Mouse (Mus musculus): Measurements from ENCODE around the gene Man2b1. TPM values are rescaled to one million over a fixed set of nuclear protein-coding genes. Genes with fewer than 3 reads are reported as not detected.

The Man2b1 gene
- polyA plus RNA-seq, 1 experiment from 2014 or later = 42.1 TPM

GRCm38 (mm10) chr8:85059879-85060616 lies 23.0 kb upstream of the Man2b1 start, which contains the start of gene Fbxw9:
Fbxw9 (plus strand) TSS chr8:85060055.
- Histone ChIP-seq H3K4me1 (peaks cover 13% of the 10 kb centered on the region), H3K36me3 (peaks cover 30% of the 10 kb centered on the region), H3K4me2 (peak within 1 kb of the TSS; percentile 86), H3K27ac (peak within 1 kb of the TSS; percentile 51), H3K9ac (peak within 1 kb of the TSS; percentile 47), H3K4me3 (peak within 1 kb of the TSS; percentile 65), H3K27me3 (no peaks in the 10 kb centered on the region), H3K9me3 (no peaks in the 10 kb centered on the region)
- ATAC-seq (ENCODE audit: insufficient number of reproducible peaks, low FRiP score, low TSS enrichment, low read depth) = peak; percentile 84
- WGBS = under 1% methylated on average over 52 of the region's 53 CpGs

GRCm38 (mm10) chr8:85062603-85063002 lies 20.5 kb upstream of the Man2b1 start:
- 92% methylated on average over 4 of the region's 4 CpGs for WGBS
- Histone ChIP-seq H3K4me3 (no peak overlapping the region), H3K27ac (no peak overlapping the region), H3K36me3 (peaks cover 33% of the 10 kb centered on the region), H3K4me2 (no peak overlapping the region), H3K27me3 (no peaks in the 10 kb centered on the region), H3K9ac (no peak overlapping the region), H3K4me1 (peaks cover 13% of the 10 kb centered on the region), H3K9me3 (no peaks in the 10 kb centered on the region)
- no peak for ATAC-seq (ENCODE audit: insufficient number of reproducible peaks, low FRiP score, low TSS enrichment, low read depth)

DNA sequence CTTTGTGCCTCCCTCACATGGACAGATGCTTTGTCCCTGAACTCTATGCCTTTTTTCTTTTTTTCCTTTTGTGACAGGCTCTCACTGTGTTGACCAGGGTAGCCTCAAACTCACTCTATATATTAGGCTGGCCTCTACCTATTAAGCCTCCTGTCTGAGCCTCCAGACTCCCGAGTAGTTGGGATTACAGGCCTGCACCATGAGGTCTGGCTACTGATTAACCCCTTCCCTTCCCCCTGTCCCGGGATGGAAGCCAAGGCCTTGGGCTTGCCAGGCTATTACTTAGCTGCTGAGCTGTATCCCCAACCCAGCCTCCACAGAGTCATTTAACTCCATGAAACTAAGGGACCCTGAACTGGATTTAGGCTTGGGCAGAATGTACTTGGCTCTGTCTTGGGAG lies 17.9 kb upstream of the Man2b1 start:
- no peaks in the 10 kb centered on the region for H3K27me3 ChIP-seq
- 25% methylated on average over 2 of the region's 2 CpGs for WGBS
- no peak overlapping the region for H3K4me2 ChIP-seq
- no peaks in the 10 kb centered on the region for H3K9me3 ChIP-seq
- H3K4me1 ChIP-seq = peaks cover 13% of the 10 kb centered on the region
- peaks cover 33% of the 10 kb centered on the region for H3K36me3 ChIP-seq
- no peak overlapping the region for H3K27ac ChIP-seq
- H3K9ac ChIP-seq = no peak overlapping the region
- ATAC-seq (ENCODE audit: insufficient number of reproducible peaks, low FRiP score, low TSS enrichment, low read depth) = no peak
- no peak overlapping the region for H3K4me3 ChIP-seq

DNA sequence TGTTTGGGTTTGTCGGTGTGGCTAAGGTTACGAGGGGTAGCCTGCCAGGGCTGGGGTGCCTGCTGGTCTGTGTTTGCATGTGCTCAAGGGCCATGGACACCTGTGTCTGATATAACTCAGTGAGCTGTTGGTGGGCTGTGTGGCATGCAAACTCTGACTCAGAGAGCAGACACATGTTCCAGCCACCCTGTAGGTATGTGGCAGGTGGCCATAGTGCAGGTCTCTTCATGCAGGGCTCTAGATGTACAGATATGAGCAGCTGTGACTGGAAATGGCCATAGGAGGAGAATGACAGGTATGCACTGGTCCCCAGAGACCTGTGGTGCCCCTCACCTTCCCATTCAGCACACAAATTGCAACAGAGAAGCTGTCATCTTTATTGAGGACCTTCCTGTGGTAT lies 15.9 kb upstream of the Man2b1 start:
- Histone ChIP-seq H3K4me1 (peaks cover 5% of the 10 kb centered on the region; the same call in 1 of the 2 replicates), H3K36me3 (peaks cover 33% of the 10 kb centered on the region), H3K9ac (no peak overlapping the region), H3K27ac (no peak overlapping the region), H3K4me3 (no peak overlapping the region), H3K9me3 (no peaks in the 10 kb centered on the region), H3K27me3 (no peaks in the 10 kb centered on the region), H3K4me2 (no peak overlapping the region)
- 91% methylated on average over 2 of the region's 2 CpGs for WGBS
- no peak for ATAC-seq (ENCODE audit: insufficient number of reproducible peaks, low FRiP score, low TSS enrichment, low read depth)

DNA sequence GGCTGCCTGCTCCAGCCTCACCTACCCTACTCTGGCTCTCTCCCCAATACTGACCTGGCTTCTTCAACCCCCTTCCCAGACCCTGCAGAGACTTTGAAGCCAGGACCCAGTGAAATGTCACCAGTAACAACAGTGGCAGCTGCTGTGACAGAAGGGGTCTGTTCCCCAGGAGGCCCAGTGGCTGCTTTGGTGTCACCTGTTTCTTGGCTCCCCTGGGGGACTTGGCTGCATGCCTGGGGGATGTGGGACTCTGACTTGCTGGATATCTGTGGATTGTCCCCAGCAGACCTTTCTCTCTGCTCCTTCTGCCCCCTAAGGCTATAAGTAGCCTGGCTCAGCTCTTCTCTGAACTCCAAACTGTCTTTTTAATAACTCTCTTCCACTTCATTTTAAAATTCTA lies 15.1 kb upstream of the Man2b1 start, which contains the start of gene Gm5741:
Gm5741 (minus strand) TSS at position 1 of the 400 bp plus-strand sequence.
- H3K27me3 ChIP-seq = no peaks in the 10 kb centered on the region

GRCm38 (mm10) chr8:85071041-85071440 lies 12.0 kb upstream of the Man2b1 start:
- Histone ChIP-seq H3K27ac (0 out of 2 replicates have a peak overlapping the region, but pooled peaks have one; percentile 94), H3K36me3 (peaks cover 43% of the 10 kb centered on the region), H3K4me3 (peak overlapping the region; percentile 90), H3K9me3 (no peaks in the 10 kb centered on the region), H3K27me3 (no peaks in the 10 kb centered on the region), H3K9ac (no peak overlapping the region), H3K4me2 (peak overlapping the region; percentile 77), H3K4me1 (peaks cover 17% of the 10 kb centered on the region; the same call in 1 of the 2 replicates)
- no peak for ATAC-seq (ENCODE audit: insufficient number of reproducible peaks, low FRiP score, low TSS enrichment, low read depth)
- WGBS = 80% methylated on average over 5 of the region's 5 CpGs

More for the DNA sequence above, 15.1 kb upstream of the Man2b1 start, which contains the start of gene Gm5741:
- Histone ChIP-seq H3K4me1 (peaks cover 12% of the 10 kb centered on the region; the same call in 1 of the 2 replicates), H3K9me3 (no peaks in the 10 kb centered on the region), H3K36me3 (peaks cover 33% of the 10 kb centered on the region), H3K9ac (no peak within 1 kb of the TSS), H3K27ac (no peak within 1 kb of the TSS), H3K4me2 (no peak within 1 kb of the TSS), H3K4me3 (no peak within 1 kb of the TSS)
- ATAC-seq (ENCODE audit: insufficient number of reproducible peaks, low FRiP score, low TSS enrichment, low read depth) = no peak

- peaks cover 43% of the 10 kb centered on the region for H3K36me3 ChIP-seq
- under 1% methylated on average over 68 of the region's 68 CpGs for WGBS
- peak within 1 kb of the TSS; percentile 94 for H3K27ac ChIP-seq
- peak within 1 kb of the TSS; percentile 75 for H3K9ac ChIP-seq
- peak within 1 kb of the TSS; percentile 90 for H3K4me3 ChIP-seq
- peak; percentile 87 for ATAC-seq (ENCODE audit: insufficient number of reproducible peaks, low FRiP score, low TSS enrichment, low read depth)
- no peaks in the 10 kb centered on the region for H3K27me3 ChIP-seq
- H3K9me3 ChIP-seq = no peaks in the 10 kb centered on the region
- peak within 1 kb of the TSS; percentile 77 for H3K4me2 ChIP-seq
- H3K4me1 ChIP-seq = peaks cover 17% of the 10 kb centered on the region; the same call in 1 of the 2 replicates
Measured at GRCm38 (mm10) chr8:85071514-85072281, 11.4 kb upstream of the Man2b1 start, which contains the start of gene Dhps. Dhps (plus strand) TSS chr8:85071757.

DNA sequence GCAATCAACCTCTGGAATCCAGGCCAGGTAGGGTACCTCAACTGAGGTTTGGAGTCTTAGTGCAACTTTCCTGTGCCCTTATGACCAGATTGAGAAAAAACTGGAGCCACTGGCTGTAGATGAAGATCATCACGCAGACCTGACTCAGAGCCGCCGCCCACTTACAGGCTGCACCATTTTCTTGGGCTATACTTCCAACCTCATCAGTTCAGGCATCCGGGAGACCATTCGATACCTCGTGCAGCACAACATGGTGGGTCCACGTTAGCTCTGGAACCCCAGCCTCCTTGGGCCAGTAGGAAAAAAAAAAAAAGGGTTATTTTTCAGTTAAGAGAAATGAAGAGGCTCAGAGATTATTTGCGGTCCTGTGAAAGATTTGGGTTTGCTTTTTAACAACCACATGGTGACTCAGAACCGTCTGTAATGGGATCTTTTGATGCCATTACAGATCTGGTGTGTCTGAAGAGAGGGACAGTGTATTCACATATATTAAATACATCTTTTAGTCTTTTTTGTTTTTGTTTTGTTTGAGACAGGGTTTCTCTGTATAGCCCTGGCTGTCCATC lies 10.6 kb upstream of the Man2b1 start:
- H3K4me2 ChIP-seq = peak overlapping the region; percentile 77
- H3K4me3 ChIP-seq = peak overlapping the region; percentile 90
- H3K27me3 ChIP-seq = no peaks in the 10 kb centered on the region
- no peaks in the 10 kb centered on the region for H3K9me3 ChIP-seq
- peak overlapping the region; percentile 75; the same call in 1 of the 2 replicates for H3K9ac ChIP-seq
- peak overlapping the region; percentile 94 for H3K27ac ChIP-seq
- peaks cover 38% of the 10 kb centered on the region for H3K36me3 ChIP-seq
- WGBS = 35% methylated on average over 9 of the region's 9 CpGs
- ATAC-seq (ENCODE audit: insufficient number of reproducible peaks, low FRiP score, low TSS enrichment, low read depth) = no peak
- peaks cover 17% of the 10 kb centered on the region; the same call in 1 of the 2 replicates for H3K4me1 ChIP-seq

DNA sequence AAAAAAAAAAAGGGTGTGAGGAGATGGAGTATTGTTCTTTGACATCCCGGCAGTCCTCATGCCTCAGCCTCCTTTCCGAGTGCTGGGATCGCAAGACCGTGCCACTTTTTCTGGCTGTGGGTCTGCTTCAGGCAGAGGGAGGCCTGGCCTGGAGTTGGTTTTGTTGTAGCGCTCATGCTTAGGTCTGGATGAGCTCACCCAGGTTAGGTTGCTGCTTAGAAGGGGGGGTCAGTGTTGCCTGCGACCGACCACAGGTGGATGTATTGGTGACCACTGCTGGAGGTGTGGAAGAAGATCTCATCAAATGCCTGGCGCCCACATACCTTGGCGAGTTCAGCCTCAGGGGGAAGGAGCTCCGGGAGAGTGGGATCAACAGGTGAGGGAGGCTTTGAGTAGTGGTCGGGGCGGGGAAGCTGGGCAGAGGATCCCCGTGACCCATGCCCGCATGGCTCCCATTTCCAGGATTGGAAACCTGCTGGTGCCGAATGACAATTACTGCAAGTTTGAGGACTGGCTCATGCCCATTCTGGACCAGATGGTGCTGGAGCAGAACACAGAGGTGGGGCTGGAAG lies 9.9 kb upstream of the Man2b1 start:
- no peaks in the 10 kb centered on the region for H3K27me3 ChIP-seq
- H3K27ac ChIP-seq = no peak overlapping the region
- no peak overlapping the region for H3K4me3 ChIP-seq
- 94% methylated on average over 15 of the region's 15 CpGs for WGBS
- H3K36me3 ChIP-seq = peaks cover 38% of the 10 kb centered on the region
- no peaks in the 10 kb centered on the region for H3K9me3 ChIP-seq
- H3K4me1 ChIP-seq = peaks cover 17% of the 10 kb centered on the region; the same call in 1 of the 2 replicates
- H3K9ac ChIP-seq = no peak overlapping the region
- no peak for ATAC-seq (ENCODE audit: insufficient number of reproducible peaks, low FRiP score, low TSS enrichment, low read depth)
- no peak overlapping the region for H3K4me2 ChIP-seq

DNA sequence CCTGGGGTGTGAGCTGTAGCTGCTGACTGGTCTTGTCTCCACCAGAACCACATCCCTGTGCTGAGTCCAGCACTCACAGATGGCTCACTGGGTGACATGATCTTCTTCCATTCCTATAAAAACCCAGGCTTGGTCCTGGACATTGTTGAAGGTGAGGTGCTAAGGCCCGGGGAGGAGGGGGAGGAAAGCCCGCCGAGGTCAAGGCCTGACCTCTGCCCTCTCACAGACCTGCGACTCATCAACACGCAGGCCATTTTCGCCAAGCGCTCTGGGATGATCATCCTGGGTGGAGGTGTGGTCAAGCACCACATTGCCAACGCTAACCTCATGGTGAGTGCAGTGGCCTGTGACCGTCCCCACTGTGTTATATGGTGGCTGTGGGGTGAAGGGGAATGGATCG lies 8.9 kb upstream of the Man2b1 start:
- WGBS = 81% methylated on average over 10 of the region's 10 CpGs
- H3K9me3 ChIP-seq = no peaks in the 10 kb centered on the region
- H3K36me3 ChIP-seq = peaks cover 46% of the 10 kb centered on the region
- no peak overlapping the region for H3K4me2 ChIP-seq
- no peaks in the 10 kb centered on the region for H3K27me3 ChIP-seq
- no peak overlapping the region for H3K9ac ChIP-seq
- H3K4me1 ChIP-seq = peaks cover 17% of the 10 kb centered on the region; the same call in 1 of the 2 replicates
- no peak overlapping the region for H3K4me3 ChIP-seq
- no peak overlapping the region for H3K27ac ChIP-seq
- no peak for ATAC-seq (ENCODE audit: insufficient number of reproducible peaks, low FRiP score, low TSS enrichment, low read depth)

DNA sequence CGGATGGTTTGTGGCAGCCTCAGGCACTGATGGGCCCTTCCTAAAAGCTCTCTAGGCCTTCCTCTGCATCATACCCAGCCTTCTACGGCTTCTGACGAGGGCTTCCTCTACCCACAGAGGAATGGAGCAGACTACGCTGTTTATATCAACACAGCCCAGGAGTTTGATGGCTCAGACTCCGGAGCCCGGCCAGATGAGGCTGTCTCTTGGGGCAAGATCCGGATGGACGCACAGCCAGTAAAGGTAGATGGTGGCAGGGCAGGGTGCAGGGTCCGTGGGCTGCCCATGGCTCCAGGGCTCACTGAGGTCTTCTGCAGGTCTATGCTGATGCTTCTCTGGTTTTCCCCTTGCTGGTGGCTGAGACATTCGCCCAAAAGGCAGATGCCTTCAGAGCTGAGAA lies 8.5 kb upstream of the Man2b1 start:
- no peak for ATAC-seq (ENCODE audit: insufficient number of reproducible peaks, low FRiP score, low TSS enrichment, low read depth)
- H3K36me3 ChIP-seq = peaks cover 46% of the 10 kb centered on the region
- no peak overlapping the region for H3K27ac ChIP-seq
- H3K9ac ChIP-seq = no peak overlapping the region
- H3K9me3 ChIP-seq = no peaks in the 10 kb centered on the region
- peaks cover 21% of the 10 kb centered on the region; the same call in 1 of the 2 replicates for H3K4me1 ChIP-seq
- 91% methylated on average over 10 of the region's 10 CpGs for WGBS
- H3K4me2 ChIP-seq = no peak overlapping the region
- no peak overlapping the region for H3K4me3 ChIP-seq
- no peaks in the 10 kb centered on the region for H3K27me3 ChIP-seq

Measured in limb, embryonic 15.5 days (tissue).